Mouse (Mus musculus) frontal cortex, postnatal 36 days (tissue): ENCODE measurements around the gene Gm3005.
"Not testable (repeated sequence)": the region's sequence is repeated elsewhere in the genome, so short reads cannot be mapped to it uniquely, and the experiment has no call there.

Experiments
- DNase-seq, 2 experiments: peaks; one replicate each; pipeline ENCODE4 v3.0.0; 2022; ENCODE audit warnings: low spot score in 2 of 2

The Gm3005 gene

GRCm38 (mm10) chr14:3427803-3428202, at the start of gene Gm3005:
Gene Gm3005, plus strand, starts transcription at chr14:3428103.
- not testable (repeated sequence) for DNase-seq

GRCm38 (mm10) chr14:3394793-3395192, 33.1 kb upstream of the Gm3005 start, which contains the start of gene Gm10413:
Gene Gm10413, plus strand, starts transcription at chr14:3395093.
- not testable (repeated sequence) for DNase-seq

- DNase-seq, result not testable (repeated sequence)
Observed at GRCm38 (mm10) chr14:3412314-3412713, 15.6 kb upstream of the Gm3005 start, which contains the start of gene Gm10409. Gene Gm10409, plus strand, starts transcription at chr14:3412614.

- DNase-seq, result not testable (repeated sequence)
Observed at GRCm38 (mm10) chr14:3449079-3449478, 21.2 kb downstream of the Gm3005 start, which contains the start of gene Gm10408. Gene Gm10408, plus strand, starts transcription at chr14:3449379.

- not testable (repeated sequence) for DNase-seq
Observed at GRCm38 (mm10) chr14:3634212-3634611, 206.3 kb downstream of the Gm3005 start, which contains the start of gene Gm3012. Gene Gm3012, plus strand, starts transcription at chr14:3634512.
